Mouse (Mus musculus): ENCODE measurements around the gene Tysnd1.

DNA sequence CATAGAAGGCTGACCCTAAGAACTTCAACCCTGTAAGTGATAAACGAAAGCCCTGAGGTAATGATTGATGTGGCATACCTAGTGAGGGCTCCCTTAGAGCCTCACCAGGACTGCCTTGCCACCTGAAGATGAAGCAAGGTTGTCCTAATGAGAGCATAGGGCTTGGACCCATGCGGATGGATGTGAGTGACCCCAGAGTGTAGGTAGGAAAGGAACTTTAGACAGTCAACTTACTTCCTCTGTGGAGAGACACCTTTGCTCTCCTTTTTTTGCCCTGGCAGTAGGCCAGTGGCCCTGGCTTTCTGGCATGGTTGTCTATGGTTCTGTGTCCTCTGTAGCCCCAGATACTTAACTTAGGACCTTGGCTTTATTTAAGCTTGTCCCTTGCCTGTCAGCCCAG lies 1.7 kb downstream of the Tysnd1 start:
- TF ChIP-seq CTCF (IDR thresholded peaks at IDR 0.05; ENCODE audit: borderline replicate concordance, insufficient read depth, low read depth, low read length) (no peak), POLR2A (IDR thresholded peaks at IDR 0.05; ENCODE audit: borderline replicate concordance, insufficient read depth, low read length) (no peak)
